Mouse (Mus musculus) heart, embryonic 16.5 days (tissue): ENCODE measurements around the gene Acot7. TPM values are rescaled to one million over a fixed set of nuclear protein-coding genes. Genes with fewer than 3 reads are reported as not detected.

ENCODE experiments used
- ATAC-seq: fragments of 200-750 bp; cut with Nextera tagmentation; replicated peaks from 2 replicates; pipeline ENCODE4 v1.8.0; 2017; ENCODE audit warnings: moderate number of reproducible peaks; ENCODE audit not compliant: insufficient read depth, low FRiP score; ENCODE audit errors: extremely low read depth
- H3K27ac ChIP-seq: fragments of 300-500 bp; sonication (generic); 2 replicates; pipeline ENCODE4 v1.5.1; 2014; ENCODE audit warnings: mild to moderate bottlenecking, low read length, control low read depth, moderate library complexity
- H3K27me3 ChIP-seq: fragments of 300-500 bp; sonication (generic); 2 replicates; pipeline ENCODE4 v1.6.1; 2014; ENCODE audit warnings: low read length, mixed read lengths; ENCODE audit not compliant: control insufficient read depth, insufficient read depth
- H3K36me3 ChIP-seq: fragments of 300-500 bp; sonication (generic); 2 replicates; pipeline ENCODE4 v1.6.1; 2014; ENCODE audit not compliant: control insufficient read depth, insufficient read depth
- H3K4me1 ChIP-seq: fragments of 300-500 bp; sonication (generic); 2 replicates; pipeline ENCODE4 v1.6.1; 2014; ENCODE audit warnings: low read length, mixed read lengths; ENCODE audit not compliant: control insufficient read depth, insufficient read depth
- H3K4me2 ChIP-seq: fragments of 300-500 bp; sonication (generic); 2 replicates; pipeline ENCODE4 v1.6.1; 2014; ENCODE audit warnings: low read depth, mild to moderate bottlenecking, control low read depth, low read length
- H3K4me3 ChIP-seq: fragments of 300-500 bp; sonication (generic); 2 replicates; pipeline ENCODE4 v1.5.1; 2014; ENCODE audit warnings: mild to moderate bottlenecking, control low read depth, low read length
- H3K9ac ChIP-seq: fragments of 300-500 bp; sonication (generic); 2 replicates; pipeline ENCODE4 v1.6.1; 2014; ENCODE audit warnings: low read length, control low read depth
- H3K9me3 ChIP-seq: fragments of 300-500 bp; sonication (generic); replicated peaks from 2 replicates; pipeline ENCODE4 v1.6.1; 2016; ENCODE audit warnings: low read length; ENCODE audit not compliant: control insufficient read depth
- WGBS: fragments of 180-500 bp; shearing (Covaris S2); extraction: QIAGEN DNeasy Blood & Tissue Kit; methylation state at CpG from one replicate; pipeline ENCODE4 v1.1.7; 2014; 5-methylcytosine and 5-hydroxymethylcytosine counted together
- polyA plus RNA-seq: library from polyadenylated mRNA; unstranded; fragments of >200 nt; fragmentation: Nextera tagmentation; extraction: Ambion mirVana; gene quantifications from 2 replicates; pipeline ENCODE4 v1.2.1, GENCODE M21; 2015

Acot7 gene
- polyA plus RNA-seq, 1 experiment from 2014 or later: 67.7 TPM

GRCm38 (mm10) chr4:152304685-152305084 is 126.8 kb downstream of the Acot7 start:
- Histone ChIP-seq H3K9ac (no peak overlapping the region), H3K4me1 (0 out of 2 replicates have a peak, but pooled peaks cover 2% of the 10 kb centered on the region), H3K36me3 (peaks cover 24% of the 10 kb centered on the region), H3K27me3 (no peaks in the 10 kb centered on the region), H3K4me3 (no peak overlapping the region), H3K27ac (no peak overlapping the region), H3K4me2 (no peak overlapping the region), H3K9me3 (no peaks in the 10 kb centered on the region)
- ATAC-seq: no peak
- WGBS: 87% methylated on average over 6 of the region's 6 CpGs

- H3K9ac ChIP-seq: no peak overlapping the region
- ATAC-seq: no peak
- H3K27me3 ChIP-seq: no peaks in the 10 kb centered on the region
- no peak overlapping the region for H3K27ac ChIP-seq
- no peaks in the 10 kb centered on the region for H3K9me3 ChIP-seq
- no peak overlapping the region for H3K4me2 ChIP-seq
- 76% methylated on average over 6 of the region's 6 CpGs for whole genome bisulfite sequencing
- H3K36me3 ChIP-seq: peaks cover 21% of the 10 kb centered on the region
- H3K4me3 ChIP-seq: no peak overlapping the region
- 0 out of 2 replicates have a peak, but pooled peaks cover 2% of the 10 kb centered on the region for H3K4me1 ChIP-seq
These were observed 128.1 kb downstream of the Acot7 start for GRCm38 (mm10) chr4:152305991-152306390.

- Histone ChIP-seq H3K4me1 (0 out of 2 replicates have a peak, but pooled peaks cover 2% of the 10 kb centered on the region), H3K4me3 (no peak overlapping the region), H3K9me3 (no peaks in the 10 kb centered on the region), H3K9ac (no peak overlapping the region), H3K27me3 (peaks cover 7% of the 10 kb centered on the region; the same call in 1 of the 2 replicates), H3K4me2 (no peak overlapping the region), H3K36me3 (peaks cover 27% of the 10 kb centered on the region), H3K27ac (no peak overlapping the region)
- no peak for ATAC-seq
- WGBS: 79% methylated on average over 9 of the region's 9 CpGs
These were observed 129.6 kb downstream of the Acot7 start for GRCm38 (mm10) chr4:152307542-152307941.

- Histone ChIP-seq H3K4me3 (no peak overlapping the region), H3K36me3 (peaks cover 16% of the 10 kb centered on the region), H3K27ac (no peak overlapping the region), H3K9me3 (no peaks in the 10 kb centered on the region), H3K9ac (no peak overlapping the region), H3K4me1 (peaks cover 29% of the 10 kb centered on the region), H3K27me3 (peaks cover 32% of the 10 kb centered on the region), H3K4me2 (no peak overlapping the region)
- WGBS: 27% methylated on average over 14 of the region's 14 CpGs
- no peak for ATAC-seq
These were observed 134.3 kb downstream of the Acot7 start for GRCm38 (mm10) chr4:152312186-152312585.

GRCm38 (mm10) chr4:152313211-152313632 is 135.3 kb downstream of the Acot7 start:
- peak overlapping the region; percentile 26 for H3K4me3 ChIP-seq
- no peak overlapping the region for H3K27ac ChIP-seq
- H3K9ac ChIP-seq: peak overlapping the region; percentile 35; the same call in 1 of the 2 replicates
- WGBS: 5% methylated on average over 29 of the region's 29 CpGs
- H3K27me3 ChIP-seq: peaks cover 34% of the 10 kb centered on the region
- peaks cover 16% of the 10 kb centered on the region for H3K36me3 ChIP-seq
- H3K4me2 ChIP-seq: peak overlapping the region; percentile 46
- no peaks in the 10 kb centered on the region for H3K9me3 ChIP-seq
- peaks cover 29% of the 10 kb centered on the region for H3K4me1 ChIP-seq
- ATAC-seq: no peak

DNA sequence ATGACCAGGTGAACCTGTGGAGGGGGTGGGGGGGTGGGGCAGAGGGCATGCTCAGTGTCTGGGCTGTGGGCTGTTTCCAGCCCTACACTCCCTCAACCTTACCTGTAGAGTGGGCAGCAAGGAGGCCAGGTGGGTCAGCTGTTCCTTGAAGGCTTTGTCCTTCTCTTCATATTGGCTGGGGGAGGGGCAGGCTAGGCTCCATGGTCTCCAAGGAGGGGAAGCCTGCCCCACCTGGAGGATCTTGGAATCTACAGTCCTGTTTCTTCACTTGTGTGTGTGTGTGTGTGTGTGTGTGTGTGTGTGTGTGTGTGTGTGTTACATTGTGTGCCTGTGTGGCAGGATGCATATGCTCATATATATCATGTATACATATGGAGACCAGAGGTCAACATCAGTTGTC is 136.0 kb downstream of the Acot7 start:
- Histone ChIP-seq H3K27me3 (peaks cover 34% of the 10 kb centered on the region), H3K9me3 (no peaks in the 10 kb centered on the region), H3K4me3 (no peak overlapping the region)

DNA sequence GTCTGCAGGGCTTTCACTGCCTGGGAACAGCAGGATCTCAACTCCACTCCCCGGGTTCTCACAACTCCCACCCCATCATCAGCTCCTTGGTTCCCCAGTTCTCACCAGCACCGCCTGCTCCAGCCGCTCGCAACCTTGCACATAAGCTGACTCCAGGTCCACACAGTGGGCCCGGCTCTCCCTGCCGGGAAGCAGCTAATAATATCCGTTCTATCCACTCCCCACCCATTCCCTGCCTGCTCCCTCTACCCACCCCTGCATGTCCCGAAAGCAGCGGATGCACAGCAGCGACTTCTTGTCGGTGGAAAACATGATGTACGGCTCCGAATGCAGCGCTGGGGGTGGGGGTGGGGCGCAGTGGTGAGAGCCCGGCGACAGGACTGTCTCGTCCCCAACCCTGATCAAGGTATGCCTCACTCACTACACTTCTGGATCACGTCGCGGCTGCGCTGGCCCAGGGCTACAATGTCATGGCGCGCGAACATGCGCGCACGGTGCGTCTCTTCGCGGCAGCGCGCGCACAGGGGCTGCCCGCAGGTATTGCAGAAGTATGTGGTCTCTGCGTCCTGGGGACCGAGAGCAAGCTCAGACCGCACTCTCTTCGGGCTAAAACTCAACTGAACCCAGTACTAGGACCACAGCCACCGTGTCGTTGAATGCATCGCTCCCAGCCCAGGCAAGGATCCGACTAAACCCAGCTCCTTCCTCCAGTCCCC is 137.7 kb downstream of the Acot7 start:
- H3K9ac ChIP-seq: peak overlapping the region; percentile 82
- H3K27ac ChIP-seq: peak overlapping the region; percentile 52
- WGBS: 3% methylated on average over 43 of the region's 43 CpGs

More for the DNA sequence above, 136.0 kb downstream of the Acot7 start:
- peaks cover 29% of the 10 kb centered on the region for H3K4me1 ChIP-seq
- H3K9ac ChIP-seq: no peak overlapping the region
- peaks cover 10% of the 10 kb centered on the region for H3K36me3 ChIP-seq
- no peak overlapping the region; the same call in 1 of the 2 replicates for H3K4me2 ChIP-seq
- H3K27ac ChIP-seq: no peak overlapping the region
- no peak for ATAC-seq

GRCm38 (mm10) chr4:152317631-152318033 is 139.7 kb downstream of the Acot7 start:
- Histone ChIP-seq H3K4me3 (peak overlapping the region; percentile 62), H3K36me3 (no peaks in the 10 kb centered on the region), H3K4me2 (peak overlapping the region; percentile 81), H3K27me3 (peaks cover 27% of the 10 kb centered on the region), H3K4me1 (peaks cover 34% of the 10 kb centered on the region), H3K27ac (peak overlapping the region; percentile 100), H3K9me3 (no peaks in the 10 kb centered on the region), H3K9ac (peak overlapping the region; percentile 82)
- 32% methylated on average over 6 of the region's 6 CpGs for WGBS
- peak; percentile 74 for ATAC-seq

More for the DNA sequence above, 137.7 kb downstream of the Acot7 start:
- peak overlapping the region; percentile 81 for H3K4me2 ChIP-seq
- H3K27me3 ChIP-seq: peaks cover 34% of the 10 kb centered on the region
- no peak for ATAC-seq
- H3K4me1 ChIP-seq: peaks cover 34% of the 10 kb centered on the region
- peaks cover 6% of the 10 kb centered on the region; the same call in 1 of the 2 replicates for H3K36me3 ChIP-seq
- no peaks in the 10 kb centered on the region for H3K9me3 ChIP-seq
- peak overlapping the region; percentile 62 for H3K4me3 ChIP-seq

- Histone ChIP-seq H3K4me1 (peaks cover 26% of the 10 kb centered on the region), H3K9me3 (no peaks in the 10 kb centered on the region), H3K4me3 (peak within 1 kb of the TSS; percentile 62), H3K27me3 (peaks cover 27% of the 10 kb centered on the region), H3K27ac (peak within 1 kb of the TSS; percentile 100), H3K36me3 (no peaks in the 10 kb centered on the region), H3K4me2 (peak within 1 kb of the TSS; percentile 81), H3K9ac (peak within 1 kb of the TSS; percentile 82)
- ATAC-seq: peak; percentile 73
- 3% methylated on average over 26 of the region's 26 CpGs for WGBS
These were observed 140.7 kb downstream of the Acot7 start, which contains the start of gene Rnf207 for GRCm38 (mm10) chr4:152318517-152319234. Gene Rnf207, minus strand, starts transcription at chr4:152318993.
